Mouse (Mus musculus): ENCODE data around the gene Tmem50a.

Tmem50a gene

GRCm38 (mm10) chr4:134880041-134880440 lies 34.8 kb downstream of the Tmem50a start:
- in situ Hi-C loops (cut with MboI, MseI) = loop anchor here (5.0 kb wide), 2 partner anchors 88 to 338 kb away; no protein-coding TSS in a partner anchor

GRCm38 (mm10) chr4:134879410-134879981 lies 35.3 kb downstream of the Tmem50a start:
- in situ Hi-C loops (cut with MboI, MseI) = loop anchor here in 1 of 2 experiments (10.0 kb wide), 1 partner anchor 455 kb away; no protein-coding TSS in a partner anchor

DNA sequence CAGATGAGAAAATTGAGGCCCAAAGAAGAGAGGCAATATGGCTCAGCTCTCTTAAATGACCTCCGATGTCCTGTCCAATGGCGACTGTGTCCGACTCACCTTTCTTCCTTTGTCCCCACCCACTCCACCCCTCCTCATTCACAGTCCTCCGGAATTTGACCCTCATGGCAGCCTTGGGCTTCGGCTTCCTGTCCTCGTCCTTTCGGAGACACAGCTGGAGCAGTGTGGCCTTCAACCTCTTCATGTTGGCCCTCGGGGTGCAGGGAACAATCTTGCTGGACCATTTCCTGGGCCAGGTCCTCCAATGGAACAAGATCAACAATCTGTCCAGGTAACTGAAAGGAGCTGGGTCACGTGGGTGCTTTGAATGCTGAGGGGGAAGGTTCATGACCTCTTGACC lies 38.7 kb downstream of the Tmem50a start:
- in situ Hi-C loops (cut with MboI, MseI) = loop anchor here in 1 of 2 experiments (10.0 kb wide), 1 partner anchor 451 kb away; no protein-coding TSS in a partner anchor

- in situ Hi-C loops (cut with MboI, MseI) = loop anchor here in 1 of 2 experiments (10.0 kb wide), 1 partner anchor 447 kb away; no protein-coding TSS in a partner anchor
Observed at GRCm38 (mm10) chr4:134871950-134872349, 42.9 kb downstream of the Tmem50a start.

GRCm38 (mm10) chr4:134871477-134871876 lies 43.3 kb downstream of the Tmem50a start:
- in situ Hi-C loops (cut with MboI, MseI) = loop anchor here in 1 of 2 experiments (10.0 kb wide), 1 partner anchor 447 kb away; no protein-coding TSS in a partner anchor

GRCm38 (mm10) chr4:134869815-134870375 lies 44.9 kb downstream of the Tmem50a start:
- in situ Hi-C loops (cut with MboI, MseI) = loop anchor here in 1 of 2 experiments (10.0 kb wide), 1 partner anchor 445 kb away; no protein-coding TSS in a partner anchor

DNA sequence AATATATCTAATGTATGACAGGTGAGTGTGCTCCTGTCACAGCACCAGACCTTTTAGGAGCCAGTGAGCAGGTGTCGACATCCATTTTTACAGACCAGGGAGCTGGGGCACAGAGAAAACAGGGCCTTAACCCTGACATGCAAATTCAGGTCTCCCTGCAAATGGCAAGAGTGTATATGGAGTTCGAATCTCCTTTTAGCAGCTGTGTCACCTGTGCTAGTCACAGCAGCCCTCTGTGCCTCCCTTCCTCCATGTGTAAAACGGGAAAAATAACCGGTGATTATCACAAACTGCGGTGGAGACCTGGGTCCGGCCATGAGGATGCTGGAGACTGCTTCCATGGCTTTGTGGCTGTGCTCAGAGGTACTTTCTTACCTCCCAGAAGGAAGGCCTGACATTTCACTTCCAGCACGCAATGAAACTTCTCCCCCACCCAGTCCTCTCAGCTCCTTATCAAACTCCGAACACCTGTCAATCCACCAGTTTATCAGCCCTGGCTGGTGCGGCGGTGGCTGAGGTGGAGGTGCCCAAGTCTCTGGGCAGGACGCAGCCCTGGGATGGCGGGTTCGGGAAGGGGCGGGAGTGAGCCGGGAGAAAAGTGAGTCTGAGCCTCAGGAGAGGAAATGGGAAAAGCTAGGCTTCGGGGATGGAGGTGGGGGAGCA lies 45.6 kb downstream of the Tmem50a start:
- in situ Hi-C loops (cut with MboI, MseI) = no loop called here

DNA sequence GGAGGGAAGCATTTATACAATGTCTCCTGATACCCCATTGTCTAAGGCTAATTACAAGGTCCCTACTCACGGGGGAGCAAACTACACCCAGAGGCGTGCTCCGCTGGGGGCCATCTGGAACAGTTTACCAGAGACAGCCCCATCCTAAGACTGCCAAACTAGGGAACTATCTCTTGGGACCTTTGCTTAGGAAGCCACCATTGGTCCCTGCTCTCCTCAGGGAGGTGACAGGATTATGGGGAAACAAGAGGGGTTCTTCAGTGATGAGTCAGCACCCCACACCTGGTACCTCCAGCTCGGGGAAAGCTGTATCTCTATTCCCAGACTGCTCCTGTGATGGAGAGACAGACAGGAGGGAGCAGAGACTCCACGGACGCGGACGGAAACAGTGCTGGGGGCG lies 46.3 kb downstream of the Tmem50a start:
- in situ Hi-C loops (cut with MboI, MseI) = no loop called here

DNA sequence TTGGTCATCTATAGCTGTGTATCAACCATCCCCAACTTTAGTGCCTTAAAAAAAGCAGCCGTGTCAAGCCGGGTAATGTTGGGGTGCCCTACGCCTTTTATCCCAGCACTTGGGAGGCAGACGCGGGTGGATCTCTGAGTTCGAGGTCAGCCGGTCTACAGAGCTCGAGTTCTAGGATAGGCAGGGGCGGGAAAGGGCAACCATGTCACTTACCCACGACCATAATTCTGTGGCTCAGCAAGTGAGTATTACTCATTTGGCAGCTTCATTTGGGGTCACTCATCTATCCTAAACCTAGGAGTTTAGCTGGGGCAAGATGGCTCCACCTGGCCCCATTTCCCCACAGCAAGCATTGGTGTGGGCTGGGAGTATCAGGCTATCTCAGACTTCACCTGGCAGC lies 46.8 kb downstream of the Tmem50a start:
- in situ Hi-C loops (cut with MboI, MseI) = no loop called here

DNA sequence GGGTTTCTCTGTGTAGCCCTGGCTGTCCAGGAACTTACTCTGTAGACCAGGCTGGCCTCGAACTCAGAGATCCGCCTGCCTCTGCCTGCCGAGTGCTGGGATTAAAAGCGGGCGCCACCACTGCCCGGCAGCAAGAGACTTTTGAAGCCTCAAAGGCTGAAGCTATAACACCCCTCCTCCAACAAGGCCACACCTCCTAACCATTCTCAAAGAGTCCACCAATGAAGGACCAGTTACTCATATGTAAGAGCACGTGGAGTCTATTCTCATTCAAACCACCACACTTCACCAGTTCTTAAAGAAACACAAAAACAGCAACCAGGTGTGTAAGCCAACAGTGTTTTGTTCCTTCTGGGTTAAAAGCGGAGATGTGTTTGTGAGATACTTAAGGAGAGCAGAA lies 47.2 kb downstream of the Tmem50a start:
- in situ Hi-C loops (cut with MboI, MseI) = no loop called here

- in situ Hi-C loops (cut with MboI, MseI) = no loop called here
Observed at GRCm38 (mm10) chr4:134867213-134867612, 47.6 kb downstream of the Tmem50a start.

DNA sequence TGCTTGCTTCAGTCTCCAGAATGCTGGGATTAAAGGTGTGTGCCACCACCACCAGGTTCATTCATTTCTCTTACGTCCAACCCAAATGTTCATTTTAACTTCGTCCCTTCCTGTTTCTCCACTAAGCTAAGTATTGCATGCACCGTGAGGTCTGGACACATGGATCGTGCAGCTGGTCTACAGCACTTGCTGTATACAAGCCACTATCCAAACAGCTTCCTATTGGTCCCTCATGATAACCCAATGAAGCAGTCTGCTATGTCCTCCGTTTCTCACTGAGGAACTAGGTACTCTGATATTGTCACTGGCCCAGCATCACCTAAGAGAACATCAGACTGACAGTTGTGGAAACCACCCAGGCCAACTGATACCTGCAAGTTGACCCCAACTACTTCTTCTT lies 49.0 kb downstream of the Tmem50a start:
- in situ Hi-C loops (cut with MboI, MseI) = no loop called here

- in situ Hi-C loops (cut with MboI, MseI) = no loop called here
Observed at GRCm38 (mm10) chr4:134865340-134865739, 49.5 kb downstream of the Tmem50a start.

GRCm38 (mm10) chr4:134863937-134864729 lies 50.7 kb downstream of the Tmem50a start, which contains the start of gene Rhd:
Rhd (plus strand) TSS chr4:134864536.
- in situ Hi-C loops (cut with MboI, MseI) = no loop called here

GRCm38 (mm10) chr4:134862996-134863395 lies 51.8 kb downstream of the Tmem50a start:
- in situ Hi-C loops (cut with MboI, MseI) = no loop called here

- in situ Hi-C loops (cut with MboI, MseI) = no loop called here
Observed at GRCm38 (mm10) chr4:134861884-134862283, 52.9 kb downstream of the Tmem50a start.

GRCm38 (mm10) chr4:134858494-134858893 lies 56.3 kb downstream of the Tmem50a start:
- in situ Hi-C loops (cut with MboI, MseI) = loop anchor here in 1 of 2 experiments (10.0 kb wide), 1 partner anchor 1184 kb away; the partner anchor contains the start of gene Pigv

DNA sequence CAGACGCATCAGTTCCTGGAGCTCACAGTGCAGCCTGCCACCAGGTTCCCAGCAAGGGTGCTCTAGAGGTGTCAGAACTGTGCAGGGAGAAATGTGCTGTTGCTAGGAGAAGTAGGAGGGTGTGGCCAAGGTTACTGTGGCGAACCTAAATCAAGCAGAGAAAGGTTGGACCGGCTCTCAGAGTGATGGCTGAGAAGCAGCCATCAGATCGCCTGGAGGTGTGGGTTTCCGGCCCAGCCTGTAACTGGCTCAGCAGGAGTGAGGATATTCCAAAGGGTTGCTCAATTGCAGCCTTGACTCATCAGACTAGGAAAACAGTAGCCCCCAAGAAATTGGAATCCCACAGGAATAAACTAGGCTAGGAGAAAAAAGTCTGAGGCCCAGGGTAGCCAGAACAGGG lies 58.3 kb downstream of the Tmem50a start:
- in situ Hi-C loops (cut with MboI, MseI) = loop anchor here in 1 of 2 experiments (10.0 kb wide), 1 partner anchor 1182 kb away; the partner anchor contains the start of gene Pigv

- in situ Hi-C loops (cut with MboI, MseI) = loop anchor here in 1 of 2 experiments (10.0 kb wide), 1 partner anchor 1181 kb away; the partner anchor contains the start of gene Pigv
Observed at GRCm38 (mm10) chr4:134856056-134856455, 58.8 kb downstream of the Tmem50a start.

DNA sequence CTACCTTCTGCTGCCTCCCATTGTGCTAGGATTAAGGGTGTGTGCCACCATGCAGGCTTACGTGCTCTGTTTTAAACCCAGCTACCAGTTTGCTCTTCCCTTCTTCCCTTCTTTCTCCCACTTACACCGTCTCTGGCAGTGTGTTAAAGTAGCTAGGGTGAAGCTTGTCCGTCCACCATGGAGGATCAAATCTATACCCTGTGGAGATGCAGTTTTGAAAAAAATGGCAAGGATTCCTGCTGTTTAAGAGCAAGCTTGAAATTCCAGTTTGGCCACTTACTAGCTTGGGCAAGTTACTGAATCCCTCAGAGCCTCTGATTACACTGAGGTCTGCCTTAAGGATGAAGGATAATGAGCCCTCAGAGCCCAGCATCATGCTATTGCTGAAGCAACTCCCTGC lies 59.5 kb downstream of the Tmem50a start:
- in situ Hi-C loops (cut with MboI, MseI) = loop anchor here in 1 of 2 experiments (10.0 kb wide), 1 partner anchor 1181 kb away; the partner anchor contains the start of gene Pigv
